Mouse (Mus musculus) liver, postnatal 0 days (tissue): ENCODE results near the gene Eml2. TPM values are rescaled to one million over a fixed set of nuclear protein-coding genes. Genes with fewer than 3 reads are reported as not detected.
"Not testable (repeated sequence)": the region's sequence is repeated elsewhere in the genome, so short reads cannot be mapped to it uniquely, and the experiment has no call there.

Experiments used
- ATAC-seq: fragments of 200-750 bp; cut with Nextera tagmentation; 2 replicates; pipeline ENCODE4 v1.8.0; 2017; ENCODE audit warnings: mild to moderate bottlenecking, moderate library complexity
- DNase-seq: peaks from one replicate; pipeline ENCODE4 v3.0.0-alpha.2; 2016
- H3K27ac ChIP-seq: fragments of 300-500 bp; sonication (generic); 2 replicates; pipeline ENCODE4 v1.5.1; 2014; ENCODE audit warnings: antibody characterized with exemption, moderate library complexity, mild to moderate bottlenecking, low read depth
- H3K27me3 ChIP-seq: fragments of 300-500 bp; sonication (generic); 2 replicates; pipeline ENCODE4 v1.6.1; 2014; ENCODE audit warnings: low read length, control low read depth, mixed read lengths; ENCODE audit not compliant: insufficient read depth
- H3K36me3 ChIP-seq: fragments of 300-500 bp; sonication (generic); replicated peaks from 2 replicates; pipeline ENCODE4 v1.6.1; 2014; ENCODE audit warnings: mild to moderate bottlenecking, control low read depth, low read length, moderate library complexity, mixed read lengths; ENCODE audit not compliant: insufficient read depth
- H3K4me1 ChIP-seq: fragments of 300-500 bp; sonication (generic); 2 replicates; pipeline ENCODE4 v1.6.1; 2014; ENCODE audit warnings: antibody characterized with exemption, mild to moderate bottlenecking, control low read depth; ENCODE audit not compliant: insufficient read depth
- H3K4me2 ChIP-seq: fragments of 300-500 bp; sonication (generic); 2 replicates; pipeline ENCODE4 v1.6.1; 2014; ENCODE audit warnings: low read depth, mild to moderate bottlenecking, low read length, moderate library complexity, mixed read lengths
- H3K4me3 ChIP-seq: fragments of 300-500 bp; sonication (generic); 2 replicates; pipeline ENCODE4 v1.5.1; 2014; ENCODE audit warnings: low read depth, low read length
- H3K9ac ChIP-seq: fragments of 300-500 bp; sonication (generic); replicated peaks from 2 replicates; pipeline ENCODE4 v1.6.1; 2014; ENCODE audit warnings: mild to moderate bottlenecking, moderate library complexity
- H3K9me3 ChIP-seq: fragments of 300-500 bp; sonication (generic); 2 replicates; pipeline ENCODE4 v1.6.1; 2016; ENCODE audit warnings: mild to moderate bottlenecking, control low read depth, low read length, mixed read lengths
- CTCF ChIP-seq: sonication (generic); IDR thresholded peaks from 2 replicates; pipeline ENCODE4 v1.5.1; 2016; ENCODE audit warnings: antibody characterized with exemption, low read depth
- EP300 ChIP-seq: IDR thresholded peaks from 2 replicates; pipeline ENCODE4 v1.6.1; 2016; ENCODE audit warnings: antibody characterized with exemption, low read depth, mild to moderate bottlenecking
- WGBS: fragments of 180-500 bp; shearing (Covaris S2); extraction: QIAGEN DNeasy Blood & Tissue Kit; methylation state at CpG from one replicate; pipeline ENCODE4 v1.1.7; 2014; ENCODE audit not compliant: insufficient replicate concordance; 5-methylcytosine and 5-hydroxymethylcytosine counted together
- polyA plus RNA-seq: library from polyadenylated mRNA; unstranded; fragments of >200 nt; fragmentation: Nextera tagmentation; extraction: Ambion mirVana; gene quantifications from 2 replicates; pipeline ENCODE4 v1.2.1, GENCODE M21; 2015

Eml2 gene
- polyA plus RNA-seq, 1 experiment from 2014 or later: 3.3 TPM

GRCm38 (mm10) chr7:19149626-19150025 lies 26.6 kb upstream of the Eml2 start, which contains the start of gene Snrpd2:
Gene Snrpd2 (plus strand): TSS chr7:19149722.
- no peaks in the 10 kb centered on the region for H3K9me3 ChIP-seq
- peak within 1 kb of the TSS; percentile 96 for H3K4me2 ChIP-seq
- peak; percentile 88 for ATAC-seq
- H3K9ac ChIP-seq: peak within 1 kb of the TSS; percentile 74
- under 1% methylated on average over 24 of the region's 24 CpGs for WGBS
- peaks cover 19% of the 10 kb centered on the region for H3K4me1 ChIP-seq
- H3K27ac ChIP-seq: peak within 1 kb of the TSS; percentile 78
- no peak for TF ChIP-seq EP300
- no peak for TF ChIP-seq CTCF
- peaks cover 18% of the 10 kb centered on the region for H3K36me3 ChIP-seq
- peak within 1 kb of the TSS; percentile 64 for H3K4me3 ChIP-seq
- H3K27me3 ChIP-seq: no peaks in the 10 kb centered on the region
- DNase-seq: peak; percentile 99

- not testable (repeated sequence) for DNase-seq, H3K27me3 ChIP-seq, H3K9ac ChIP-seq, H3K9me3 ChIP-seq, ATAC-seq, H3K4me3 ChIP-seq, H3K27ac ChIP-seq
- Histone ChIP-seq H3K4me1 (peaks cover 19% of the 10 kb centered on the region), H3K4me2 (peak overlapping the region; percentile 96; the same call in 1 of the 2 replicates), H3K36me3 (peaks cover 18% of the 10 kb centered on the region)
- 88% methylated on average over 10 of the region's 10 CpGs for WGBS
Measured at GRCm38 (mm10) chr7:19151121-19151520, 25.1 kb upstream of the Eml2 start.

GRCm38 (mm10) chr7:19154796-19155195 lies 21.4 kb upstream of the Eml2 start:
- Histone ChIP-seq H3K4me1 (peaks cover 12% of the 10 kb centered on the region), H3K27ac (no peak overlapping the region), H3K9ac (no peak overlapping the region), H3K4me2 (no peak overlapping the region), H3K4me3 (no peak overlapping the region), H3K36me3 (peaks cover 15% of the 10 kb centered on the region), H3K9me3 (no peaks in the 10 kb centered on the region), H3K27me3 (peaks cover 5% of the 10 kb centered on the region)
- 76% methylated on average over 8 of the region's 8 CpGs for WGBS
- no peak for DNase-seq
- no peak for TF ChIP-seq EP300
- ATAC-seq: no peak

GRCm38 (mm10) chr7:19155825-19156475 lies 20.3 kb upstream of the Eml2 start:
- Histone ChIP-seq H3K9ac (no peak overlapping the region), H3K4me2 (no peak overlapping the region), H3K27me3 (peaks cover 17% of the 10 kb centered on the region), H3K4me3 (no peak overlapping the region), H3K9me3 (no peaks in the 10 kb centered on the region), H3K27ac (no peak overlapping the region), H3K4me1 (peaks cover 11% of the 10 kb centered on the region), H3K36me3 (peaks cover 15% of the 10 kb centered on the region)
- WGBS: 57% methylated on average over 13 of the region's 13 CpGs
- TF ChIP-seq EP300: no peak
- peak; percentile 51 for TF ChIP-seq CTCF
- DNase-seq: no peak
- no peak for ATAC-seq

- H3K27me3 ChIP-seq: peaks cover 17% of the 10 kb centered on the region
- no peak overlapping the region for H3K9ac ChIP-seq
- H3K4me2 ChIP-seq: peak overlapping the region; percentile 44
- H3K27ac ChIP-seq: no peak overlapping the region
- peaks cover 11% of the 10 kb centered on the region for H3K36me3 ChIP-seq
- peaks cover 11% of the 10 kb centered on the region for H3K4me1 ChIP-seq
- peak; percentile 81 for ATAC-seq
- no peak overlapping the region for H3K4me3 ChIP-seq
- TF ChIP-seq EP300 (no peak), CTCF (peak; percentile 98)
- peak; percentile 92 for DNase-seq
- 5% methylated on average over 30 of the region's 30 CpGs for WGBS
- H3K9me3 ChIP-seq: no peaks in the 10 kb centered on the region
Measured at GRCm38 (mm10) chr7:19157160-19157800, 18.9 kb upstream of the Eml2 start.

- peaks cover 11% of the 10 kb centered on the region for H3K4me1 ChIP-seq
- no peaks in the 10 kb centered on the region for H3K9me3 ChIP-seq
- no peak overlapping the region for H3K4me2 ChIP-seq
- peaks cover 19% of the 10 kb centered on the region for H3K27me3 ChIP-seq
- no peak overlapping the region for H3K9ac ChIP-seq
- H3K4me3 ChIP-seq: no peak overlapping the region
- DNase-seq (no peak), ATAC-seq (no peak)
- TF ChIP-seq CTCF (no peak), EP300 (no peak)
- no peak overlapping the region for H3K27ac ChIP-seq
- 65% methylated on average over 11 of the region's 11 CpGs for WGBS
- H3K36me3 ChIP-seq: no peaks in the 10 kb centered on the region; the same call in 1 of the 2 replicates
Measured at GRCm38 (mm10) chr7:19158601-19159000, 17.6 kb upstream of the Eml2 start.
